Comparison of ENCODE assay signal across 9 mouse cellular contexts in the genomic region with DNA sequence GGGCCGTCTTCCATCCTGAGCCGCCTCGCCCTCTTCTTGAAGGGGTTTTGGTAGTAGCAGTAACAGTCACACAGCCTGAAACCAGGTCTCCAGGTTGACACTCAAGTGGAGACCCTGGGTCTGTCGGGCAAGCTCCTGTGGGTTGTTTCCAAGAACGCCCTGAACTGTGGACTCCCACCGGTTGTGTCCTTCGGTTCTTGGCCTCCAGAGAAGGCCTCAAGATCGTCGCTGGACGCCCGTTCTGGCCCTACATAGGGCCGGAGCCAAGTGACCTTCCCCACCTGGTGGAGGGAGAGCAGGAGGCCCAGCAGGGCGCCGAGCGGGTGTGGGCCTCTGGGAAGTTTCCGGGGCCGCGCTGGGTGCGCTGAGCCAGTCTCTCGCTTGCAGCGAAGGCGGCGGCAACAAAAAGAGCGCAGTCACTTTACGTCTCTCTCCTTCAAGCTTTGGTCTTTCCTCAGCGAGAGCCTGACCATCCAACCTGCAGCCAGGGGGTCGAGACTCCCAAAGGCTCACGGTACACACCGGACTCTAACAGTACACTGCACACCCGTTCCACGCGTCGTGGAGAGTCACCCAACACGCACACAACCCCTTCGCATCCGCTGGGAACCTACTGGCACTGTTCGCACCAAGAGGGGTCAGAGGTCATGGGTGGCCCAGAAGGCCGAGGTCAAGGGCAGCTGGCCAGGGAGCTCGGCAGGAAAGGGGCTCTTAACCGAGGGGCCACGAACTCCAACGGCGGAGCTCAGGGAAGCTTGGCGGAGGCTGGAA. TPM values are rescaled to one million over a fixed set of nuclear protein-coding genes. Genes with fewer than 3 reads are reported as not detected.
A peak's percentile ranks its signal among the peaks of the same experiment; 100 is the strongest.
DNase-seq lines count a peak whose midpoint lies in the region; ATAC-seq and TF ChIP-seq lines count a peak whose summit lies in the region.
"Had no signal": no experiment of that assay in that cellular context is flagged by ENCODE, and none has a peak within 500 bp of the region (broad histone marks: within the 10 kb centered on the region; RNA-seq: fewer than 3 reads in every experiment).

No protein-coding gene starts in this region.

- peaks cover 81% of the 10 kb centered on the region for H3K27me3 ChIP-seq in embryonic facial prominence, embryonic 15.5 days
- peaks cover 68% of the 10 kb centered on the region for H3K27me3 ChIP-seq in hindbrain, postnatal 0 days (ENCODE audit: insufficient read depth, low read length)
- H3K27me3 ChIP-seq in midbrain, embryonic 11.5 days (ENCODE audit: control insufficient read depth, insufficient read depth, low read length), result peaks cover 80% of the 10 kb centered on the region

- TF ChIP-seq CTCF in hindbrain, postnatal 0 days (IDR thresholded peaks at IDR 0.05; ENCODE audit: low read depth), result no peak

- H3K4me1 ChIP-seq in embryonic facial prominence, embryonic 15.5 days, result peaks cover 31% of the 10 kb centered on the region
- H3K4me1 ChIP-seq in hindbrain, postnatal 0 days (ENCODE audit: insufficient read depth, low read length), result 0 out of 2 replicates have a peak, but pooled peaks cover 8% of the 10 kb centered on the region
- H3K4me1 ChIP-seq in midbrain, embryonic 11.5 days (ENCODE audit: control insufficient read depth, insufficient read depth, low read length), result peaks cover 32% of the 10 kb centered on the region

- DNase-seq in heart, adult 11 months, result peak; percentile 91
- DNase-seq in heart, adult 8-10 months (ENCODE audit: low spot score), result no peak
- DNase-seq in hindbrain, postnatal 0 days (ENCODE audit: low spot score), result no peak
- peak; percentile 98 for DNase-seq in midbrain, embryonic 11.5 days (ENCODE audit: low spot score, missing footprints)
- no peak for DNase-seq in cerebellum, postnatal 4 days (ENCODE audit: low spot score in 2 of 2)
- DNase-seq in cerebellum, adult 11-12 months, result no peak
- no peak for DNase-seq in MN1 (ENCODE audit: low spot score)

- peak overlapping the region; percentile 54 for H3K9ac ChIP-seq in embryonic facial prominence, embryonic 15.5 days
- peak overlapping the region; percentile 54 for H3K9ac ChIP-seq in hindbrain, postnatal 0 days (replicated peaks; ENCODE audit: low read length)
- H3K9ac ChIP-seq in midbrain, embryonic 11.5 days (ENCODE audit: low read length), result peak overlapping the region; percentile 84

- H3K4me2 ChIP-seq in embryonic facial prominence, embryonic 15.5 days (replicated peaks), result peak overlapping the region; percentile 93
- H3K4me2 ChIP-seq in hindbrain, postnatal 0 days (ENCODE audit: low read depth, low read length), result peak overlapping the region; percentile 61
- peak overlapping the region; percentile 90 for H3K4me2 ChIP-seq in midbrain, embryonic 11.5 days

- 20% methylated on average over 44 of the region's 44 CpGs for WGBS in embryonic facial prominence, embryonic 15.5 days
- WGBS in hindbrain, postnatal 0 days, result 13% methylated on average over 44 of the region's 44 CpGs
- 4% methylated on average over 44 of the region's 44 CpGs for WGBS in midbrain, embryonic 11.5 days

- H3K36me3 ChIP-seq in embryonic facial prominence, embryonic 15.5 days, result no peaks in the 10 kb centered on the region
- H3K36me3 ChIP-seq in hindbrain, postnatal 0 days (ENCODE audit: insufficient read depth, low read length), result no peaks in the 10 kb centered on the region
- no peaks in the 10 kb centered on the region for H3K36me3 ChIP-seq in midbrain, embryonic 11.5 days (ENCODE audit: control insufficient read depth, insufficient read depth, low read length)

- no peak for ATAC-seq in embryonic facial prominence, embryonic 15.5 days (ENCODE audit: insufficient number of reproducible peaks, low FRiP score, low TSS enrichment, low read depth)
- ATAC-seq in hindbrain, postnatal 0 days, result no peak
- no peak for ATAC-seq in midbrain, embryonic 11.5 days (ENCODE audit: low FRiP score)

- peak overlapping the region; percentile 65 for H3K4me3 ChIP-seq in embryonic facial prominence, embryonic 15.5 days (replicated peaks)
- H3K4me3 ChIP-seq in hindbrain, postnatal 0 days (ENCODE audit: low read length), result peak overlapping the region; percentile 34
- H3K4me3 ChIP-seq in midbrain, embryonic 11.5 days (ENCODE audit: low read depth, low read length), result peak overlapping the region; percentile 58

- no peaks in the 10 kb centered on the region for H3K9me3 ChIP-seq in embryonic facial prominence, embryonic 15.5 days (replicated peaks)
- H3K9me3 ChIP-seq in hindbrain, postnatal 0 days (ENCODE audit: low read length), result no peaks in the 10 kb centered on the region
- no peaks in the 10 kb centered on the region for H3K9me3 ChIP-seq in midbrain, embryonic 11.5 days (ENCODE audit: control insufficient read depth, low read length)

- 0 out of 2 replicates have a peak overlapping the region, but pooled peaks have one; percentile 89 for H3K27ac ChIP-seq in embryonic facial prominence, embryonic 15.5 days (replicated peaks)
- H3K27ac ChIP-seq in hindbrain, postnatal 0 days, result peak overlapping the region; percentile 51
- H3K27ac ChIP-seq in midbrain, embryonic 11.5 days (ENCODE audit: low read depth, low read length), result no peak overlapping the region

RNA-seq across cellular contexts. Expression of a gene that starts 2.0 kb away (rescaled TPM):
- 10 to 100 TPM; 12.6 to 15.7 (median 14.3) TPM for total RNA-seq in heart, adult 8-10 months (2022)
- polyA plus RNA-seq in embryonic facial prominence, embryonic 15.5 days (2015; fragmentation: Nextera tagmentation; extraction: Ambion mirVana), result 10.9 and 12.5 TPM in 2 replicates
- 5.3 and 5.8 TPM in 2 replicates for total RNA-seq in hindbrain, postnatal 0 days (2014; rRNA removed)
- 10.3 and 10.5 TPM in 2 replicates for polyA plus RNA-seq in hindbrain, postnatal 0 days (2015; fragmentation: Nextera tagmentation; extraction: Ambion mirVana)
- 6.6 and 8.0 TPM in 2 replicates for polyA plus RNA-seq in midbrain, embryonic 11.5 days (2014; fragmentation: Nextera tagmentation; extraction: Ambion mirVana)
- polyA plus RNA-seq: C2C12 had no signal

RNA-seq across cellular contexts. Expression of a gene that starts 33.0 kb away (rescaled TPM):
- not detected for total RNA-seq in heart, adult 8-10 months (2022)
- not detected in 2 replicates for polyA plus RNA-seq in embryonic facial prominence, embryonic 15.5 days (2015; fragmentation: Nextera tagmentation; extraction: Ambion mirVana)
- total RNA-seq in hindbrain, postnatal 0 days (2014; rRNA removed), result not detected in 2 replicates
- polyA plus RNA-seq in hindbrain, postnatal 0 days (2015; fragmentation: Nextera tagmentation; extraction: Ambion mirVana), result not detected in 2 replicates
- not detected in 2 replicates for polyA plus RNA-seq in midbrain, embryonic 11.5 days (2014; fragmentation: Nextera tagmentation; extraction: Ambion mirVana)
- polyA plus RNA-seq: C2C12 had no signal

Comparison
In these comparisons a context has a peak if more than half of its experiments do, and no peak if none do; other contexts are left out.
1. DNase-seq: peak in heart, adult 11 months (single experiment) and midbrain, embryonic 11.5 days (single experiment); none in heart, adult 8-10 months (single experiment), hindbrain, postnatal 0 days (single experiment), cerebellum, postnatal 4 days (0 of 2), cerebellum, adult 11-12 months (single experiment) and MN1 (single experiment).
2. Peak in every context shown above with its lines, with median percentiles within 50 percentile points of each other: H3K4me2 ChIP-seq, H3K4me3 ChIP-seq and H3K9ac ChIP-seq.